Mouse (Mus musculus) left cerebral cortex, adult 6 months (tissue): ENCODE data around the gene Efcab5. TPM values are rescaled to one million over a fixed set of nuclear protein-coding genes. Genes with fewer than 3 reads are reported as not detected.

Experiments used
- long read RNA-seq, 2 experiments: library from polyadenylated mRNA; unstranded; transcript quantifications; one replicate each; pipeline ENCODE4 v2.0.0; 2019 to 2020
- polyA plus RNA-seq: library from polyadenylated mRNA; unstranded; fragments of <200 nt; fragmentation: Nextera tagmentation; gene quantifications from 2 replicates; pipeline ENCODE4 v1.2.3, GENCODE M21; 2021

The Efcab5 gene
- 0.61 and 0.64 TPM in 2 replicates for polyA plus RNA-seq
- long read RNA-seq, experiment 1, partial matches to known transcripts = 0 of 1 reads
- long read RNA-seq, experiment 1, other reads (novel, unspliced or antisense) = 1 of 1 reads
- long read RNA-seq, experiment 2, partial matches to known transcripts = 0 of 1 reads
- long read RNA-seq, experiment 2, other reads (novel, unspliced or antisense) = 1 of 1 reads

DNA sequence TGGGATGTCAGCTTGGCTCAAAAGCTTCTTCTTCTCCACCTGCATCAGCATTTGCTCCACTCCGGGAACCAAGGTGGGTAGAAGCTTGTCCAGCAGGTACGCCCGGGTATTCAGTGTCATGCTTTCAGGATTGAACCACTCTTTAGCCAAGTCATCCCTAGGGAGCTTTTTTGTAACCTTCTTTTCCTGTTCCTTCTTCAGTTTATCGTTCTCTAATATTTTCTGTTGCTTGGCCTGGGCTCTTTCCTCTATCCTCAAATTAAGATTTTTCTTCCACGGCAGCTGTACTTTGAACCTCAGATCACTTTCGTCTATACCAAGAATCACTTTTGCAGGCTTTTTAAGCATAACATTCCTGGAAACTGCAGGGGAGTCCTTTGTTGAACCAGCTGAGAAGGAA lies at the start of gene Efcab5:
Gene Efcab5, minus strand, starts transcription at position 101 of the 400 bp plus-strand sequence.

DNA sequence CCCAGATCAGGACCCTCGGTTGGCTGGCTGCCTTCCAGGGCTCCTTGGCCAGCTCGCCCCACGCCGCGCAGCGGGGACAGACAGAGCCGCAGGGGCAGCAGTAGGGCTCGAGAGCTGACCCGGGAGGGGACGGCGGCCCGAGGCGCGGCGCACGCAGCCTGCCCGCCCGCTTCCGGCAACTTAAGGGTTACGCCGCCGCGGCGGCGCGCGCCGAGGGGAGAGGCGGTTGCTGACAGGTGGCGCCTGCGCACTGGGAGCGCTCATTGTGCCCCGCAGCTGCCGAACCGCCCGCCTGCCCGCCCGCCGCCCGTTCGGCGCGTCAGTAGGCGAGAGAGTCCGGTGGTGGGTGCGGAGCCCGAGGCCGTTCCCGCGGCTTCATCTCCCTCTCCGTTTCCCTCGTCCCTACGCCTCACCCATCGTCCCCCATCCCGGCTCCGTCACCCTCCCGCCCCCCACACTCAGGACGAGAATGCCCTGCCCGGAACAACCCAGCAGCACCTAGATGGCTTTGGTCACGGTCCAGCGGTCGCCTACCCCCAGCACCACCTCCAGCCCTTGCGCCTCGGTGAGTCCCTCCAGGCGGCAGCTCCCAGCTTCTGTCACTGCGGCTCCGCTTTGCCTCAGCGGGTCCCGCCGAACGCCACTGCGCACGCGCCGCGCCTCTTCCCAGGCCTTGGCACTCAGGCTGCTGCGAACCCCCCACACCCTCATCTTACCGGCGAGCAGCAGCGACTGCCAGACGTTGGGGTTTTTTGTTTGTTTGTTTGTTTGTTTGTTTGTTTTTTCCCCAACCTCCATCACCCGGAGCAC lies 27.4 kb upstream of the Efcab5 start, which contains the start of gene Ssh2:
Gene Ssh2, plus strand, starts transcription at position 337 of the 810 bp plus-strand sequence.

DNA sequence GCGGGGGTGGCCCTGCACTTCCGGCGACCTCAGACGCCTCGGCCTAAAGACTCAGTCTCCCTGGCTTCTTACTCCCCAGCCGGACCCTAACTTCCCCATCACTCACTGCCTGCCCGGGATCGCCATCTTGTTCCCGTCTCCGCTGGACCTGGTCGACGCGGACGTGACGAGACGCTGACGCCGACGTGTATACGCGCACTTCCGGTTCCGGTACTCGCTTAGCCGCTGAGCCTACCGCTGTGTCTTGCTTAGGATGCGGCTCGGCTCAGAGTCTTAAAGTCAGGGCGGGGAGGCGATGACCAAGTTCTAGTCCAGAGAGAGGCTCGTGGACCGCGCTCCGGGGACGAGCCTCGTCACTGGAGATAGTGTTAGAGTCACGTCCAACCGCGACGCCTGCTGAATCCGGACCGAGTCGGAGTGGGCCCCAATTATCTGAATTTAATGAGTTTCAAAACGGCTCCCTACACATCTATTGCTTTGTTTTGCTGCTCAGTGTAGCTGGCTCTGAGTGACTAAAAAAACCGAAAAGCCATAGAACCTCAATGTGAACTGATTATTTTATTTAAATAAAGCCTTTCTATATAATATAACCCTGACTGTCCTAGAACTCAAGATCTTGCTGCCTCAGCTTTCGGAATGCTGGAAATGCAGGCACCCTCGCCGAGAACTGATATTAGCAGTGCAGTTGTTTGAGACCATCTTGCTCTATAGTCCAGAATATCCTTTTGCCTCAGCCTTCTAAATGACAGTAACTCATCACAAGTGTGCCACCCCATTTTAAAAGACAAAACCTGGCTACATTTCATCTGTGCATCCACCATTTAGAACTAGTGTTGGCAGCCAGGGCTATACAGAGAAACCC lies 110.3 kb downstream of the Efcab5 start, which contains the start of gene Nsrp1:
Gene Nsrp1, minus strand, starts transcription at position 163 of the 862 bp plus-strand sequence.

Other genes starting within 250 kb of the Efcab5 start
- gene Slc6a4, start 190.4 kb downstream of the Efcab5 start, polyA plus RNA-seq = 0.10 TPM in 1 of 2 replicates, not detected in the other
- 60.9 and 68.1 TPM in 2 replicates for gene Nsrp1, start 110.5 kb downstream of the Efcab5 start, polyA plus RNA-seq
- gene Ssh2, start 27.3 kb upstream of the Efcab5 start, polyA plus RNA-seq = 3.7 and 6.6 TPM in 2 replicates